Mouse (Mus musculus) CH12.LX (cell line): Measurements from ENCODE around the gene Il17c. TPM values are rescaled to one million over a fixed set of nuclear protein-coding genes. Genes with fewer than 3 reads are reported as not detected.

Experiments used
- DNase-seq: peaks from one replicate; pipeline ENCODE4 v3.0.0-alpha.2; 2013; ENCODE audit errors: extremely low read depth
- H3K27ac ChIP-seq: 2 replicates; pipeline ENCODE4 v1.5.1; 2012; ENCODE audit warnings: low read depth, mild to moderate bottlenecking, control low read depth, moderate library complexity; ENCODE audit not compliant: insufficient read depth
- H3K27me3 ChIP-seq: replicated peaks from 2 replicates; pipeline ENCODE3; 2012; ENCODE audit warnings: inconsistent platforms
- H3K36me3 ChIP-seq, 2 experiments: replicated peaks in 1 of 2; 2 replicates each; pipeline versions ENCODE3 to v1.6.1; 2012; ENCODE audit warnings: inconsistent platforms in 1 of 2, low read length in 1 of 2, mild to moderate bottlenecking in 1 of 2, mixed read lengths in 1 of 2, moderate library complexity in 1 of 2; ENCODE audit not compliant: control insufficient read depth in 1 of 2, insufficient read depth in 1 of 2
- H3K4me1 ChIP-seq, 2 experiments: 2 replicates each; pipeline ENCODE4 v1.6.1; 2012; ENCODE audit warnings: inconsistent platforms in 1 of 2, moderate library complexity in 1 of 2; ENCODE audit not compliant: insufficient read depth in 2 of 2, control insufficient read depth in 1 of 2
- H3K4me2 ChIP-seq: 2 replicates; pipeline ENCODE4 v1.6.1; 2012; ENCODE audit warnings: low read depth, mild to moderate bottlenecking, control low read depth; ENCODE audit not compliant: poor library complexity, insufficient read depth, severe bottlenecking
- H3K4me3 ChIP-seq, 3 experiments: fragments of 150-350 bp in 1 of 3; sonication (generic) in 1 of 3; replicated peaks in 1 of 3; 2 replicates each; pipeline versions ENCODE3 to v1.5.1; 2011 to 2012; ENCODE audit warnings: low read depth in 2 of 3, low read length in 2 of 3, mild to moderate bottlenecking in 2 of 3, moderate library complexity in 2 of 3, control low read depth in 1 of 3, improper control_type of control experiment in 1 of 3, inconsistent platforms in 1 of 3, mixed read lengths in 1 of 3; ENCODE audit not compliant: poor library complexity in 1 of 3
- H3K79me2 ChIP-seq: replicated peaks from 2 replicates; pipeline ENCODE4 v1.6.1; 2012; ENCODE audit warnings: mild to moderate bottlenecking, moderate library complexity; ENCODE audit not compliant: control insufficient read depth, poor library complexity, insufficient read depth, severe bottlenecking; ENCODE audit errors: extremely low read depth
- H3K9ac ChIP-seq: 2 replicates; pipeline ENCODE4 v1.6.1; 2012; ENCODE audit warnings: low read depth, mild to moderate bottlenecking, control low read depth, moderate library complexity; ENCODE audit not compliant: insufficient read depth
- H3K9me3 ChIP-seq: replicated peaks from 2 replicates; pipeline ENCODE3; 2012; ENCODE audit warnings: low read length, inconsistent platforms, mixed read lengths
- BHLHE40 ChIP-seq: IDR thresholded peaks from 2 replicates; pipeline ENCODE4 v1.6.1; 2011; ENCODE audit warnings: mild to moderate bottlenecking, low read depth, low read length, improper control_type of control experiment
- CHD1 ChIP-seq: IDR thresholded peaks from 2 replicates; pipeline ENCODE4 v1.6.1; 2012; ENCODE audit warnings: low read depth, low read length, improper control_type of control experiment, inconsistent platforms
- CHD2 ChIP-seq: IDR thresholded peaks from 2 replicates; pipeline ENCODE4 v1.6.1; 2011; ENCODE audit warnings: low read length, improper control_type of control experiment
- E2F4 ChIP-seq: IDR thresholded peaks from 2 replicates; pipeline ENCODE4 v1.6.1; 2011; ENCODE audit warnings: low read depth, low read length, improper control_type of control experiment; ENCODE audit not compliant: insufficient replicate concordance
- ELF1 ChIP-seq: IDR thresholded peaks from 2 replicates; pipeline ENCODE4 v1.6.1; 2014; ENCODE audit warnings: low read depth, mild to moderate bottlenecking, inconsistent platforms, low read length, improper control_type of control experiment
- EP300 ChIP-seq: IDR thresholded peaks from 2 replicates; pipeline ENCODE4 v1.6.1; 2011; ENCODE audit warnings: low read length, improper control_type of control experiment
- ETS1 ChIP-seq: conservative IDR thresholded peaks from 2 replicates; pipeline ENCODE4 v1.6.1; 2012; ENCODE audit warnings: low read depth, mild to moderate bottlenecking, inconsistent platforms, low read length, improper control_type of control experiment, moderate library complexity
- HCFC1 ChIP-seq: IDR thresholded peaks from 2 replicates; pipeline ENCODE4 v1.6.1; 2012; ENCODE audit warnings: low read depth, mild to moderate bottlenecking, inconsistent platforms, low read length, improper control_type of control experiment
- IRF4 ChIP-seq: IDR thresholded peaks from 2 replicates; pipeline ENCODE4 v1.6.1; 2014; ENCODE audit warnings: low read depth, mild to moderate bottlenecking, inconsistent platforms, low read length, improper control_type of control experiment
- JUN ChIP-seq: IDR thresholded peaks from 2 replicates; pipeline ENCODE4 v1.6.1; 2011; ENCODE audit warnings: low read depth, mild to moderate bottlenecking, low read length, improper control_type of control experiment, moderate library complexity; ENCODE audit not compliant: insufficient read depth
- JUND ChIP-seq: conservative IDR thresholded peaks from 2 replicates; pipeline ENCODE4 v1.6.1; 2011; ENCODE audit warnings: low read depth, low read length, improper control_type of control experiment
- KAT2A ChIP-seq: IDR thresholded peaks from 2 replicates; pipeline ENCODE4 v1.6.1; 2012; ENCODE audit warnings: low read length, improper control_type of control experiment, inconsistent platforms; ENCODE audit not compliant: insufficient replicate concordance
- MAX ChIP-seq: IDR thresholded peaks from 2 replicates; pipeline ENCODE4 v1.6.1; 2011; ENCODE audit warnings: low read length, improper control_type of control experiment
- MEF2A ChIP-seq: IDR thresholded peaks from 2 replicates; pipeline ENCODE4 v1.6.1; 2014; ENCODE audit warnings: low read depth, mild to moderate bottlenecking, inconsistent platforms, low read length, improper control_type of control experiment, borderline replicate concordance
- MXI1 ChIP-seq: IDR thresholded peaks from 2 replicates; pipeline ENCODE4 v1.6.1; 2011; ENCODE audit warnings: mild to moderate bottlenecking, low read depth, low read length, improper control_type of control experiment
- MYC ChIP-seq: IDR thresholded peaks from 2 replicates; pipeline ENCODE4 v1.6.1; 2011; ENCODE audit warnings: low read depth, mild to moderate bottlenecking, improper control_type of control experiment, low read length
- NELFE ChIP-seq: IDR thresholded peaks from 2 replicates; pipeline ENCODE4 v1.6.1; 2011; ENCODE audit warnings: low read depth, low read length, improper control_type of control experiment
- NRF1 ChIP-seq: IDR thresholded peaks from 2 replicates; pipeline ENCODE4 v1.6.1; 2014; ENCODE audit warnings: low read depth, mild to moderate bottlenecking, inconsistent platforms, low read length, improper control_type of control experiment, moderate library complexity
- PAX5 ChIP-seq: IDR thresholded peaks from 2 replicates; pipeline ENCODE4 v1.6.1; 2012; ENCODE audit warnings: low read length, inconsistent platforms, mixed read lengths
- POLR2A ChIP-seq: IDR thresholded peaks from 2 replicates; pipeline ENCODE4 v1.6.1; 2011; ENCODE audit warnings: low read depth, mild to moderate bottlenecking, improper control_type of control experiment, low read length
- POLR2AphosphoS2 ChIP-seq: IDR thresholded peaks from 2 replicates; pipeline ENCODE4 v1.6.1; 2011; ENCODE audit warnings: low read depth, low read length, improper control_type of control experiment
- RCOR1 ChIP-seq: conservative IDR thresholded peaks from 2 replicates; pipeline ENCODE4 v1.6.1; 2012; ENCODE audit warnings: low read depth, mild to moderate bottlenecking, inconsistent platforms, low read length, improper control_type of control experiment
- SIN3A ChIP-seq: IDR thresholded peaks from 2 replicates; pipeline ENCODE4 v1.6.1; 2012; ENCODE audit warnings: low read length, improper control_type of control experiment, inconsistent platforms
- SMC3 ChIP-seq: IDR thresholded peaks from 2 replicates; pipeline ENCODE4 v1.6.1; 2011; ENCODE audit warnings: low read depth, low read length, improper control_type of control experiment
- TBP ChIP-seq: conservative IDR thresholded peaks from 2 replicates; pipeline ENCODE4 v1.6.1; 2011; ENCODE audit warnings: low read depth, low read length, improper control_type of control experiment
- TCF12 ChIP-seq: IDR thresholded peaks from 2 replicates; pipeline ENCODE4 v1.6.1; 2014; ENCODE audit warnings: low read depth, mild to moderate bottlenecking, inconsistent platforms, low read length, improper control_type of control experiment
- UBTF ChIP-seq: IDR thresholded peaks from 2 replicates; pipeline ENCODE4 v1.6.1; 2012; ENCODE audit warnings: low read depth, mild to moderate bottlenecking, inconsistent platforms, low read length, improper control_type of control experiment, moderate library complexity
- USF1 ChIP-seq: IDR thresholded peaks from 2 replicates; pipeline ENCODE4 v1.6.1; 2014; ENCODE audit warnings: low read depth, mild to moderate bottlenecking, inconsistent platforms, low read length, improper control_type of control experiment
- USF2 ChIP-seq: conservative IDR thresholded peaks from 2 replicates; pipeline ENCODE4 v1.6.1; 2011; ENCODE audit warnings: low read depth, low read length, improper control_type of control experiment
- ZC3H11A ChIP-seq: IDR thresholded peaks from 2 replicates; pipeline ENCODE4 v1.6.1; 2012; ENCODE audit warnings: low read depth, mild to moderate bottlenecking, inconsistent platforms, low read length, improper control_type of control experiment
- ZKSCAN1 ChIP-seq: IDR thresholded peaks from 2 replicates; pipeline ENCODE4 v1.6.1; 2012; ENCODE audit warnings: low read depth, inconsistent platforms, low read length, improper control_type of control experiment, borderline replicate concordance
- ZMIZ1 ChIP-seq: IDR thresholded peaks from 2 replicates; pipeline ENCODE4 v1.6.1; 2012; ENCODE audit warnings: low read depth, mild to moderate bottlenecking, inconsistent platforms, low read length, improper control_type of control experiment
- ZNF384 ChIP-seq: IDR thresholded peaks from 2 replicates; pipeline ENCODE4 v1.6.1; 2012; ENCODE audit warnings: low read depth, low read length, improper control_type of control experiment, inconsistent platforms
- dilution Hi-C: fragments of 300-500 bp; cut with MboI; formaldehyde crosslinking; loops from 2 replicates; pipeline ENCODE4 v1.14.3; 2020; ENCODE audit warnings: low sequenced_read_pairs; ENCODE audit not compliant: extremely low pct_unique_long_range_greater_than_20kb, extremely low pct_ligation_motif_present
- in situ Hi-C: fragments of 300-500 bp; cut with MboI; formaldehyde crosslinking; loops from 3 replicates; pipeline ENCODE4 v1.14.3; 2019; ENCODE audit warnings: low sequenced_read_pairs, low pct_ligation_motif_present, low pct_unique_long_range_greater_than_20kb, mixed read lengths
- polyA plus RNA-seq: library from polyadenylated mRNA; unstranded; fragments of >175 nt; gene quantifications from 2 replicates; pipeline ENCODE4 v1.2.1, GENCODE M21; 2012; ENCODE audit warnings: low read depth; ENCODE audit not compliant: insufficient read length
- total RNA-seq, 2 experiments: library from RNA; depleted of rRNA; stranded (reverse); fragments of 300-350 nt in 1 of 2; fragments of >200 nt in 1 of 2; gene quantifications; 2 replicates each; pipeline ENCODE4 v1.2.3; 2012 to 2014

Gene Il17c
- total and polyA plus RNA-seq, 3 experiments, result 0.33 TPM; not detected in 2

DNA sequence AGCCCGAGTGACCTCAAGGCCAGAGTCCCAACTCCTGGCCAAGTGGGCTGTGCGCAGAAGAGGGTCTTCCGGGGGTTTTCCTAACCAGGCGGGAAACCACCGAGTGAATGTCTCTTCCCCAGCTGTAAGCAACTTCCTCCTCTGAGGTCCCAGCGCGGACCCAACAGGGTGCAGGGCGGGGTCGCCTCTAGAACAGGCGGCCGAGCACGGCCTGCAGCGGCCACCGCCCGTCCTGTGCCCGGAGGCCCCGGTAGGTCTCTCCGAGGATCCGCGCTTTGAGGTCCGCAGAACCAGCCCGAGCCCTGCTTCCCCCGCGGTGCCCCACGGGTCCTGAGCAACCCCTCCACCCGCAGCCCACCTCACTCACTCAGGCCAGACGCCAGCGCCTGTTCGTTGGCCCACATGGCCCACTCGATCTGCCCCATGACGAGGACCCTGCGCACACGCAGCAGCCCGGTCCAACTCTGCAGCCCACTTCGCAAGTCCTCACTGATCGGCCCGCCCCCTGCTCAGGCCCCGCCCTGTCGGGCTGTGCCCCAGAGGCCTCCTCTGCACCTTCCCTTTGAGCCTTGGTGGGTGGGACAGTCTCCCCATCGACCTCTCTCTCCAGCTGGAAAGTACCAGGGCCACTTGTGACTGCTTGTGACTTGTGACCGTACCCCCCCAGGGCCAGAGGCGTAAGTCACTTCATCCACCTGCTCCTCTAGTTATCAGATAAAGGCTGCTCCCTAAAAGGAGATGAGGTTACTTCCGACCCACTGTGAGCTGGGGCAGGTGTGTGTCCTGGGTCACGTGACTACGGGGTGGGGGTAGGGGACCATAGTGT is 10.8 kb downstream of the Il17c start, which contains the start of gene Cyba:
Gene Cyba (minus strand): TSS at position 488 of the 826 bp plus-strand sequence.
- Histone ChIP-seq H3K9me3 (peaks cover 7% of the 10 kb centered on the region), H3K4me3 (peak within 1 kb of the TSS; percentile 83 to 86 (median 85)), H3K9ac (peak within 1 kb of the TSS; percentile 93), H3K27ac (peak within 1 kb of the TSS; percentile 98), H3K27me3 (no peaks in the 10 kb centered on the region), H3K36me3 (peaks cover 29 to 63% of the 10 kb centered on the region in 2 experiments), H3K4me1 (peaks cover 25 to 52% of the 10 kb centered on the region in 2 experiments), H3K4me2 (peak within 1 kb of the TSS; percentile 92), H3K79me2 (peaks cover 39% of the 10 kb centered on the region)
- dilution Hi-C loops (no loop called here), in situ Hi-C loops (loop anchor here (25.0 kb wide), 1 partner anchor 845 kb away; the partner anchor contains the start of genes Fbxo31 and Map1lc3b)
- peak; percentile 97 for DNase-seq
- TF ChIP-seq MYC, result peak; percentile 81; the same call in 1 of the 2 replicates
- peak; percentile 98 for TF ChIP-seq ETS1
- TF ChIP-seq TBP, result 0 out of 2 replicates have a peak, but pooled peaks have one; percentile 50
- no peak for TF ChIP-seq SMC3
- TF ChIP-seq ELF1, result peak; percentile 89
- TF ChIP-seq RCOR1, result peak; percentile 79; the same call in 1 of the 2 replicates
- peak; percentile 78 for TF ChIP-seq POLR2A
- peak; percentile 99 for TF ChIP-seq BHLHE40
- peak; percentile 86 for TF ChIP-seq NELFE
- peak; percentile 84 for TF ChIP-seq SIN3A
- TF ChIP-seq ZKSCAN1, result no peak
- TF ChIP-seq ZC3H11A, result no peak
- peak; percentile 99 for TF ChIP-seq USF2
- TF ChIP-seq HCFC1, result 0 out of 2 replicates have a peak, but pooled peaks have one; percentile 42
- peak; percentile 38; the same call in 1 of the 2 replicates for TF ChIP-seq KAT2A
- TF ChIP-seq JUN, result no peak
- no peak for TF ChIP-seq PAX5
- no peak for TF ChIP-seq ZNF384
- peak; percentile 75 for TF ChIP-seq MXI1
- TF ChIP-seq TCF12, result peak; percentile 97
- TF ChIP-seq CHD2, result peak; percentile 87
- 0 out of 2 replicates have a peak, but pooled peaks have one; percentile 65 for TF ChIP-seq POLR2AphosphoS2
- peak; percentile 28; the same call in 1 of the 2 replicates for TF ChIP-seq CHD1
- TF ChIP-seq E2F4, result 0 out of 2 replicates have a peak, but pooled peaks have one; percentile 45
- TF ChIP-seq MEF2A, result peak; percentile 84; the same call in 1 of the 2 replicates
- peak; percentile 81 for TF ChIP-seq EP300
- TF ChIP-seq IRF4, result peak; percentile 70
- TF ChIP-seq NRF1, result peak; percentile 56
- TF ChIP-seq ZMIZ1, result no peak
- TF ChIP-seq UBTF, result peak; percentile 71; the same call in 1 of the 2 replicates
- peak; percentile 99 for TF ChIP-seq USF1
- no peak for TF ChIP-seq JUND
- peak; percentile 95 for TF ChIP-seq MAX
